Mouse (Mus musculus) heart, embryonic 15.5 days (tissue): ENCODE results near the gene Ccdc141. TPM values are rescaled to one million over a fixed set of nuclear protein-coding genes. Genes with fewer than 3 reads are reported as not detected.

Source experiments
- ATAC-seq: fragments of 200-750 bp; cut with Nextera tagmentation; replicated peaks from 2 replicates; pipeline ENCODE4 v1.8.0; 2017; ENCODE audit warnings: low read depth, moderate TSS enrichment; ENCODE audit not compliant: insufficient number of reproducible peaks, insufficient read depth, low FRiP score
- H3K27ac ChIP-seq: fragments of 300-500 bp; sonication (generic); 2 replicates; pipeline ENCODE4 v1.5.1; 2015; ENCODE audit warnings: mild to moderate bottlenecking, inconsistent platforms
- H3K27me3 ChIP-seq: fragments of 300-500 bp; sonication (generic); 2 replicates; pipeline ENCODE4 v1.6.1; 2015; ENCODE audit warnings: inconsistent platforms
- H3K36me3 ChIP-seq: fragments of 300-500 bp; sonication (generic); 2 replicates; pipeline ENCODE4 v1.6.1; 2015; ENCODE audit warnings: mild to moderate bottlenecking, inconsistent platforms
- H3K4me1 ChIP-seq: fragments of 300-500 bp; sonication (generic); replicated peaks from 2 replicates; pipeline ENCODE4 v1.6.1; 2015; ENCODE audit warnings: inconsistent platforms
- H3K4me2 ChIP-seq: fragments of 300-500 bp; sonication (generic); 2 replicates; pipeline ENCODE4 v1.6.1; 2015; ENCODE audit warnings: inconsistent platforms, mild to moderate bottlenecking, moderate library complexity
- H3K4me3 ChIP-seq: fragments of 300-500 bp; sonication (generic); 2 replicates; pipeline ENCODE4 v1.5.1; 2015; ENCODE audit warnings: mild to moderate bottlenecking, inconsistent platforms
- H3K9ac ChIP-seq: fragments of 300-500 bp; sonication (generic); 2 replicates; pipeline ENCODE4 v1.6.1; 2015; ENCODE audit warnings: mild to moderate bottlenecking, inconsistent platforms
- H3K9me3 ChIP-seq: fragments of 300-500 bp; sonication (generic); replicated peaks from 2 replicates; pipeline ENCODE4 v1.6.1; 2016; ENCODE audit warnings: inconsistent platforms
- WGBS: fragments of 180-500 bp; shearing (Covaris S2); methylation state at CpG from one replicate; pipeline ENCODE4 v1.1.7; 2015; ENCODE audit warnings: mixed read lengths; 5-methylcytosine and 5-hydroxymethylcytosine counted together
- polyA plus RNA-seq: library from polyadenylated mRNA; unstranded; fragments of >200 nt; fragmentation: Nextera tagmentation; extraction: Ambion mirVana; gene quantifications from 2 replicates; pipeline ENCODE4 v1.2.1, GENCODE M21; 2015

Gene Ccdc141
- polyA plus RNA-seq, result 140 and 175 TPM in 2 replicates

DNA sequence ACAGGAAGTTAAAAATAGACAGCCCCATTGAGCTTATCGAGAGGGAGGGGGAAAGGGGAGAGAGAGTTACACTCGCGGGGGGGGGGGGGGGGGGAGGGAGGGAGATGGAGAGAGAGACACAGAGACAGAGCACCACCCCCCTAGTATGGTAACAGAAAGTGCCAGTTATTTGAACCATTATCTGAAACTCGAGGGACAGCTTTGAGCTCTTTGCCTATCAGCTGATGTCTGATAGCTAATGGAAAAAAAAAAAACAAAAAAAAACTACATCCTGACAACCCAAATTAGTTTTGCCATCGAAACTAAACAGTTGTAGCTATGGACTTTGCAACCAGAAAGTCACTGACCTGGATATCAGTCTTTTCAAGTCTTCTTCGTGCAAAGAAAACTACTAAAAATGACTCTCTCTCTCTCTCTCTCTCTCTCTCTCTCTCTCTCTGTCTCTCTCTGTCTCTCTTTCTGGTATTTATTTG is at the start of gene Ccdc141:
Gene Ccdc141 (minus strand): TSS at position 4 of the 473 bp plus-strand sequence.
- H3K9me3 ChIP-seq, result no peaks in the 10 kb centered on the region
- H3K4me3 ChIP-seq, result peak within 1 kb of the TSS; percentile 61
- peak within 1 kb of the TSS; percentile 63 for H3K4me2 ChIP-seq
- peaks cover 70% of the 10 kb centered on the region for H3K4me1 ChIP-seq
- H3K36me3 ChIP-seq, result peaks cover 3% of the 10 kb centered on the region; the same call in 1 of the 2 replicates
- 4% methylated on average over 3 of the region's 6 CpGs for WGBS
- H3K27ac ChIP-seq, result peak within 1 kb of the TSS; percentile 95
- H3K27me3 ChIP-seq, result no peaks in the 10 kb centered on the region
- ATAC-seq, result no peak; the same call in 1 of the 2 replicates
- peak within 1 kb of the TSS; percentile 66 for H3K9ac ChIP-seq

DNA sequence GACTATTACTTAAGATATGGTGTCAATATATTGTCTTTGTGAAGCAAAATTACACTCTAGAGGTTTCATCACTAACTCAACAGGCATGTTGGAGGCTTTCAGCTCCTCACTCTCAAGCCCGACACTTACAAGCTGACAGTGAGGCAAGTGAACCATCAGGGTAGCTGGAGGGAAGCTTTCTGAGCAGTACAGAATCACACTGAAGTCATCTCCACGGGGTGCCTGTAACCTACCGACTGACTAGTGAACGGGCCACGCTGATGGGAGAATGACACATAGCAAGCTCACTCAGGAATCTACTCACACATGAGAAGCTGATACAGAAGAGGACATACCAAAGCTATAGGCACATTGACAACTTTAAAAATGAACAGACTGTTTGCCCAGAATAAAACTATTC is 42.4 kb upstream of the Ccdc141 start:
- Histone ChIP-seq H3K36me3 (peaks cover 11% of the 10 kb centered on the region; the same call in 1 of the 2 replicates), H3K4me2 (no peak overlapping the region), H3K9me3 (no peaks in the 10 kb centered on the region), H3K9ac (no peak overlapping the region), H3K4me1 (peaks cover 15% of the 10 kb centered on the region), H3K27ac (no peak overlapping the region), H3K4me3 (no peak overlapping the region), H3K27me3 (no peaks in the 10 kb centered on the region)
- 35% methylated on average over 5 of the region's 5 CpGs for WGBS
- ATAC-seq, result no peak

DNA sequence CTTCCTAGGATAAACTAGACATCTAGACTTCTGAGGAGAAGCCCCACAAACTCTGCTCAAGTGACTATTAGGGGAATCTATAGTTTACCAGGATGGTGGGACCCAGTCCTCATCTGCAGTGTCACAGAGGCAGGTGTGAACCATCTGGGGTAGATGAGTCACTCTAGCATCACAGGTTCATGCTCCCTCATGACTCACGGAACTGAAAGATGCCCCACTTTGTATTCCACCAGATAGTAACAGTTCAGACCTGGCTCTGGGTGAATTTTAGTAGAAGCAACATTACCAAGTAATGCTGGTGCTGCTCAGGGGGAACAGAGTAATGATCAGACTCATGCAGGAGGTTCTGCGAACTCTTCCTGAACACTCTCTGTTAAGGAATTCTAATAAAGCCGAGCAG is 36.5 kb upstream of the Ccdc141 start:
- H3K9ac ChIP-seq, result no peak overlapping the region
- H3K9me3 ChIP-seq, result no peaks in the 10 kb centered on the region
- no peaks in the 10 kb centered on the region for H3K27me3 ChIP-seq
- peaks cover 9% of the 10 kb centered on the region for H3K4me1 ChIP-seq
- no peak overlapping the region for H3K4me3 ChIP-seq
- H3K36me3 ChIP-seq, result no peaks in the 10 kb centered on the region
- no peak overlapping the region for H3K27ac ChIP-seq
- no peak overlapping the region for H3K4me2 ChIP-seq
- ATAC-seq, result no peak
- 87% methylated on average over 3 of the region's 3 CpGs for WGBS

DNA sequence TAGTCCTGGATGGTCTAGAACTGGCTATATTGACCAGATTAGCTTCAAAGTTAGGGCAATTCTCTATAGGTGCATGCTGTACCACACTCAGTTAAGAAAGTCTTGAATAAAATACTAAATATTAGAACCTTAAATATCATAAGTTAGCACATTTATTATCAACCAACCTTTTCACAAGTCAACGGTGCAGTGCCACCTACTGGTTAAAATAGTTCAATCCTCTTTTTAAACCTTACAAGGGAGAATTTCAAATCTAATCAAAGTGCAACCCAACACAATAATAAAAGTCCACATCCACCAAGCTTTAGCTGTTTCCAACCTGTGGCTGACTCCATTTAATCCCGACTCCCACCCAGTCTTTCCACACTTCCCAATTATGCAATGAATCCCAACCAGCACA is 33.5 kb upstream of the Ccdc141 start:
- no peak overlapping the region for H3K4me2 ChIP-seq
- no peaks in the 10 kb centered on the region for H3K36me3 ChIP-seq
- no peak overlapping the region for H3K9ac ChIP-seq
- ATAC-seq, result no peak
- no peaks in the 10 kb centered on the region for H3K9me3 ChIP-seq
- peaks cover 17% of the 10 kb centered on the region for H3K4me1 ChIP-seq
- H3K27ac ChIP-seq, result no peak overlapping the region
- H3K4me3 ChIP-seq, result no peak overlapping the region
- H3K27me3 ChIP-seq, result no peaks in the 10 kb centered on the region
- WGBS, result 34% methylated on average over 2 of the region's 2 CpGs

- ATAC-seq, result no peak
- Histone ChIP-seq H3K4me3 (no peak overlapping the region), H3K9me3 (no peaks in the 10 kb centered on the region), H3K36me3 (no peaks in the 10 kb centered on the region), H3K27me3 (no peaks in the 10 kb centered on the region), H3K9ac (no peak overlapping the region), H3K4me2 (no peak overlapping the region), H3K4me1 (peaks cover 12% of the 10 kb centered on the region), H3K27ac (no peak overlapping the region)
- WGBS, result 94% methylated on average over 1 of the region's 1 CpGs
Observed at GRCm38 (mm10) chr2:77201900-77202299, 31.5 kb upstream of the Ccdc141 start.

GRCm38 (mm10) chr2:77200958-77201614 is 30.6 kb upstream of the Ccdc141 start:
- H3K4me2 ChIP-seq, result no peak overlapping the region
- no peak for ATAC-seq
- H3K9ac ChIP-seq, result no peak overlapping the region
- H3K27me3 ChIP-seq, result no peaks in the 10 kb centered on the region
- no peak overlapping the region for H3K4me3 ChIP-seq
- H3K4me1 ChIP-seq, result peaks cover 12% of the 10 kb centered on the region
- H3K27ac ChIP-seq, result peak overlapping the region; percentile 42; the same call in 1 of the 2 replicates
- no peaks in the 10 kb centered on the region for H3K9me3 ChIP-seq
- 70% methylated on average over 5 of the region's 5 CpGs for WGBS
- no peaks in the 10 kb centered on the region for H3K36me3 ChIP-seq

GRCm38 (mm10) chr2:77200379-77200778 is 29.9 kb upstream of the Ccdc141 start:
- Histone ChIP-seq H3K36me3 (peaks cover 3% of the 10 kb centered on the region; the same call in 1 of the 2 replicates), H3K9ac (no peak overlapping the region; the same call in 1 of the 2 replicates)

GRCm38 (mm10) chr2:77198246-77198645 is 27.8 kb upstream of the Ccdc141 start:
- Histone ChIP-seq H3K9ac (no peak overlapping the region), H3K9me3 (no peaks in the 10 kb centered on the region), H3K4me1 (peaks cover 12% of the 10 kb centered on the region), H3K4me2 (no peak overlapping the region), H3K27ac (no peak overlapping the region), H3K27me3 (no peaks in the 10 kb centered on the region), H3K4me3 (no peak overlapping the region), H3K36me3 (peaks cover 6% of the 10 kb centered on the region; the same call in 1 of the 2 replicates)
- 71% methylated on average over 5 of the region's 5 CpGs for WGBS
- ATAC-seq, result no peak

More at GRCm38 (mm10) chr2:77200379-77200778, 29.9 kb upstream of the Ccdc141 start:
- 66% methylated on average over 4 of the region's 4 CpGs for WGBS
- Histone ChIP-seq H3K27ac (peak overlapping the region; percentile 50; the same call in 1 of the 2 replicates), H3K4me2 (no peak overlapping the region), H3K27me3 (no peaks in the 10 kb centered on the region), H3K9me3 (no peaks in the 10 kb centered on the region), H3K4me3 (no peak overlapping the region), H3K4me1 (peaks cover 12% of the 10 kb centered on the region)
- ATAC-seq, result 0 out of 2 replicates have a peak, but pooled peaks have one; percentile 27

DNA sequence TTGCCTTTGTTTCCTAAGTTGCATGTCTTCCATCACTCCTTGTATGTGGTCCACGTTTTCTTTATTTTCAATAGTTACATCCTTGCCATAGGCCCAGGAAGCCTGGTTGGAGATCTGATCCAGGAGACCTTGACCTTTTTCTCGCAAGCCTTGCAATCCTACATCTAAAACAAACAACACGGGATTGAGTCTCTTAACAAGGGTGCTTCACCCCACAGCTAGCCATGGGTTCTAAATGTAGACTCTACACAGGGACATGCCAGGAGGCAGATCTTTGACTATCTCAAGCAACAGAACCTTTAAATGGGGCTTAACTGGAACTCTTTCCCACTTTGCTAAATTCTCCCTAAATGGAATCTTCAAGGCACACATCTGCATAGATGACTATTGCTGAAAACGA is 26.4 kb upstream of the Ccdc141 start:
- Histone ChIP-seq H3K27ac (no peak overlapping the region), H3K27me3 (no peaks in the 10 kb centered on the region), H3K4me3 (no peak overlapping the region), H3K4me2 (no peak overlapping the region), H3K9me3 (no peaks in the 10 kb centered on the region), H3K4me1 (peaks cover 12% of the 10 kb centered on the region), H3K9ac (no peak overlapping the region), H3K36me3 (peaks cover 6% of the 10 kb centered on the region; the same call in 1 of the 2 replicates)
- 90% methylated on average over 4 of the region's 4 CpGs for WGBS
- ATAC-seq, result no peak

- Histone ChIP-seq H3K36me3 (peaks cover 13% of the 10 kb centered on the region), H3K4me2 (no peak overlapping the region), H3K4me3 (no peak overlapping the region), H3K9ac (no peak overlapping the region), H3K9me3 (no peaks in the 10 kb centered on the region), H3K4me1 (peaks cover under 1% of the 10 kb centered on the region), H3K27me3 (no peaks in the 10 kb centered on the region), H3K27ac (no peak overlapping the region)
- 86% methylated on average over 5 of the region's 5 CpGs for WGBS
- ATAC-seq, result no peak
Observed at GRCm38 (mm10) chr2:77195056-77195455, 24.6 kb upstream of the Ccdc141 start.

DNA sequence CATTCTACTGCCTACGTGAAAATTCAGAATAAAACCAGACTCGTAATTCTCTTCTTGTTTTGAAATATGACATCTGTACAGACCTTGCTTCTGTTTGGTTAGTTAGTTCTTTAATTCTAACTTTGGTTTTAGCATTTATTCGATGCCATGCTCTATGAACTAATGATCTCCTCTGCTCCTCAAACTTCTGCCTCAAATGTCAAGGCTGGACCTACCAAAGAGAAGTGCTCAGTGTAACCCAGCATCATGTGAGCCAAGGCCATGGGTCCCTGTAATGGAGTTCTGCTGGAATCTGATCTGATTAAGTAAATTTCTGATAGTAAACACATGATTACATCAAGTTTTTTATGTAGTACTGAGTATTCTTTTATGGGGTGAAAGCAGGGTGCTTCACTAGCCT is 21.4 kb upstream of the Ccdc141 start:
- Histone ChIP-seq H3K4me2 (no peak overlapping the region), H3K9ac (no peak overlapping the region), H3K27ac (no peak overlapping the region), H3K4me3 (no peak overlapping the region), H3K36me3 (peaks cover 25% of the 10 kb centered on the region), H3K9me3 (no peaks in the 10 kb centered on the region), H3K27me3 (no peaks in the 10 kb centered on the region), H3K4me1 (no peaks in the 10 kb centered on the region)
- 89% methylated on average over 3 of the region's 3 CpGs for WGBS
- no peak for ATAC-seq

DNA sequence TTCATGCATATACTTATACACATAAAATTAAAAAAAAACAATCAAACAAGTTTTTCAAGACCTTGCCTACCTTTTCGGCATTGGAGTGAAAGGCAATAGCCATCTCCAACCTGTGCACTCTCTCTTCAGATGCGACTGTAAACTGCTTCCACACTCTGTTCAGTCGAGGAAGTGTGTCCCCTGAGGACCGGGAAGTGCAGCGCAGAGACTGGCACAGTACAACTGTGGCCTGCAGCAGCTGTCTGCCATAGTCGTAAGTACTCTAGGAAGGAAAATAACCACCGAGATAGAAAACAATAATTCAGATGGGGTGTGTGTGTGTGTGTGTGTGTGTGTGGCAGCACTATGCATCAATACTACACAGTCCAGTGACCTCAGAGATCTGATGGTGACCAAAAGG is 20.5 kb upstream of the Ccdc141 start:
- ATAC-seq, result no peak
- peaks cover 23% of the 10 kb centered on the region for H3K36me3 ChIP-seq
- H3K27ac ChIP-seq, result no peak overlapping the region
- no peak overlapping the region for H3K4me2 ChIP-seq
- H3K27me3 ChIP-seq, result no peaks in the 10 kb centered on the region
- no peaks in the 10 kb centered on the region for H3K9me3 ChIP-seq
- H3K9ac ChIP-seq, result no peak overlapping the region
- H3K4me3 ChIP-seq, result no peak overlapping the region
- H3K4me1 ChIP-seq, result no peaks in the 10 kb centered on the region
- WGBS, result 90% methylated on average over 7 of the region's 7 CpGs
